Mouse (Mus musculus) ES-Bruce4 (cell line): ENCODE measurements at regions not wholly inside any gene's neighbourhood (a gene's known extent, or its start where the extent isn't known, plus 50 kb on each side); places are given as distances from the start of the nearest gene placed in this dataset.

Source experiments
- H3K27ac ChIP-seq: 2 replicates; pipeline ENCODE4 v1.5.1; 2012; ENCODE audit warnings: low read length, inconsistent platforms; ENCODE audit not compliant: insufficient read depth
- H3K27me3 ChIP-seq: 2 replicates; pipeline ENCODE4 v1.6.1; 2012; ENCODE audit warnings: mild to moderate bottlenecking, low read length, inconsistent platforms; ENCODE audit not compliant: control insufficient read depth, poor library complexity, insufficient read depth, severe bottlenecking
- H3K36me3 ChIP-seq: 2 replicates; pipeline ENCODE4 v1.6.1; 2012; ENCODE audit warnings: inconsistent platforms, mild to moderate bottlenecking, low read length, moderate library complexity; ENCODE audit not compliant: control insufficient read depth, poor library complexity, insufficient read depth, severe bottlenecking
- H3K4me1 ChIP-seq: one replicate; pipeline ENCODE4 v1.8.1; 2011; ENCODE audit warnings: low read length; ENCODE audit not compliant: control insufficient read depth, insufficient read depth
- H3K4me3 ChIP-seq: 2 replicates; pipeline ENCODE4 v1.5.1; 2011; ENCODE audit warnings: low read depth, mild to moderate bottlenecking, low read length
- H3K9ac ChIP-seq: 2 replicates; pipeline ENCODE4 v1.6.1; 2012; ENCODE audit warnings: low read depth, mild to moderate bottlenecking, inconsistent platforms; ENCODE audit not compliant: poor library complexity, severe bottlenecking
- H3K9me3 ChIP-seq: replicated peaks from 2 replicates; pipeline ENCODE4 v1.6.1; 2012; ENCODE audit warnings: mild to moderate bottlenecking, low read length, inconsistent platforms; ENCODE audit not compliant: control insufficient read depth, poor library complexity, insufficient read depth, severe bottlenecking
- CTCF ChIP-seq: IDR thresholded peaks from one replicate; pipeline ENCODE4 v1.8.1; 2011; ENCODE audit warnings: low read depth, low read length
- EP300 ChIP-seq: IDR thresholded peaks from 2 replicates; pipeline ENCODE4 v1.6.1; 2011; ENCODE audit warnings: low read depth, low read length; ENCODE audit not compliant: insufficient read depth
- POLR2A ChIP-seq: IDR thresholded peaks from one replicate; pipeline ENCODE4 v1.8.1; 2011; ENCODE audit warnings: low read length; ENCODE audit not compliant: insufficient read depth

DNA sequence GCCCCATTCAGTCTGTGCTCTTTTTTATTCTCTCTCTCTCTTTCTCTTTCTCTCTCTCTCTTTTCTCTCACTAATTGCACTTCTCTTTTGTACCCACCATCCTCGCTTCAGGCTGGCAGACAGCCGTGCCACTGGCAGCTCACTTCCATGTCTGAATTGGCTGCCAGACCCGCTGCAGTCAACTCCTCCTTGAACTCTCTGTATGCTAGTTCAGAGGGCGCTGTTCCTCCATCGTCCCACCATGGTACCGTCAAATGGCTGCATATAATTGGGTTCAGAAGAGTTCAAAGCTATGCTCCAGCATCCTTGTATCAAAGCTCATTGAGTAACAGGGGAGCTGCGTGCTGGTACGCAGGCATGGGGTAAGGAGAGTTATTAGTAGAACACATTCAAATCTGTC is 520.7 kb upstream of the Nox3 start:
- H3K4me1 ChIP-seq, result no peaks in the 10 kb centered on the region
- no peak overlapping the region for H3K4me3 ChIP-seq
- no peak overlapping the region for H3K9ac ChIP-seq
- no peak for TF ChIP-seq POLR2A
- TF ChIP-seq CTCF, result no peak
- no peak for TF ChIP-seq EP300
- no peaks in the 10 kb centered on the region for H3K36me3 ChIP-seq
- H3K27ac ChIP-seq, result no peak overlapping the region
- no peaks in the 10 kb centered on the region for H3K27me3 ChIP-seq
- no peaks in the 10 kb centered on the region for H3K9me3 ChIP-seq

DNA sequence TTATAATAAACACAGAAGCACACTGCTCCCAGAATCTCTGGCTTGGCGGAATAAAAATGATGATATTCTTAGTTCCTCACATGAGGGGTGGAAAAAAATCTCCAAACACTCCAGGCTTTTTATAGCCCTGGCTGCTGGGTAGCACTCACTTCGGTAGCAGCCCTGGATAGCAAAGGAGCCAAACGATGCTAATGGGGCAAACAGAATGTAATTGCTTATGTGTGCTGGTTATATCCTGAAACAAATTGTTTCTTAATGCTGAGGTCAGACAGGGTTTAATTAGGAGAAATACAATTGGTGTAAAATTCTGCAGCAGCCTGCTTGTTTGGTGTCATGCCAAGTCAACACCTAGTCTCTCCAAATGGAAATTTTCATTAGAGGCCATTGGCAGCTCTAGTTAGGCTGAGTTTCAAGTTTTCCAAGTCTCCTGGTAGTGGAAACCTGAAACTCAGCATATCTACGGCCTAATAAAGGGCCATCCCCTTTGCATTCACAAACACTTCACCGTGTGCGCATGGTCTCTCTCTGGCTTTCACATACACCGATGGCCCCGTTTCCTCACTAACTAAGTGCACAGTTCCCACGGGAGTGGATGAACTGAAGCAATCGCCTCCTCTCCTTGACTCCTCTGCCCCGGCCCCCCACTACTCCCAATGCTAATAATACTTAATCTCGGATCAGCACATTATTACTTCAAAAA is 524.8 kb upstream of the Nox3 start:
- no peak overlapping the region for H3K4me3 ChIP-seq
- H3K27ac ChIP-seq, result no peak overlapping the region
- TF ChIP-seq CTCF, result no peak
- TF ChIP-seq POLR2A, result no peak
- TF ChIP-seq EP300, result no peak
- no peaks in the 10 kb centered on the region for H3K36me3 ChIP-seq
- H3K27me3 ChIP-seq, result no peaks in the 10 kb centered on the region
- H3K4me1 ChIP-seq, result no peaks in the 10 kb centered on the region
- no peaks in the 10 kb centered on the region for H3K9me3 ChIP-seq
- no peak overlapping the region for H3K9ac ChIP-seq

DNA sequence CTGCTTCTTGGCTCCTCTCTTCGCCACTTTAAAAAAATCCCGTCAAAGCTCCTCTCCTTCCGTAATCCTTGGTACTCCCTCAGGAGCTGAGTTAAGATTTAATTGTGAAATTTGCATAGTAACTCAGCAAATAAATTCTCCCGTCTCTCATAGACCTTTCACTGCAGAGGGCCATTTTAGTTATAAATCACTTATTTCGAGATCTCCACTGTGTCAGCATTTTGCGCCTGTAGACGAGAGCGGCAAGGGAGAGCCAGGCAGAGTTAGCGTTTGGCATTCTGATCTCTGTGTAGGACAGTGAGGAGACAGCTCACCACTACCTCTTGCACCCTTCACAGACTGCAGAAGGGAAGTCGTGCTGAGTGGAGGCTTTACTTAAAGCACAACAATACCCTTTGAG is 531.8 kb upstream of the Nox3 start:
- H3K36me3 ChIP-seq, result no peaks in the 10 kb centered on the region
- H3K4me3 ChIP-seq, result no peak overlapping the region
- no peaks in the 10 kb centered on the region for H3K4me1 ChIP-seq
- no peak overlapping the region for H3K9ac ChIP-seq
- TF ChIP-seq POLR2A (no peak), EP300 (no peak)
- no peaks in the 10 kb centered on the region for H3K9me3 ChIP-seq
- H3K27me3 ChIP-seq, result no peaks in the 10 kb centered on the region
- H3K27ac ChIP-seq, result no peak overlapping the region

DNA sequence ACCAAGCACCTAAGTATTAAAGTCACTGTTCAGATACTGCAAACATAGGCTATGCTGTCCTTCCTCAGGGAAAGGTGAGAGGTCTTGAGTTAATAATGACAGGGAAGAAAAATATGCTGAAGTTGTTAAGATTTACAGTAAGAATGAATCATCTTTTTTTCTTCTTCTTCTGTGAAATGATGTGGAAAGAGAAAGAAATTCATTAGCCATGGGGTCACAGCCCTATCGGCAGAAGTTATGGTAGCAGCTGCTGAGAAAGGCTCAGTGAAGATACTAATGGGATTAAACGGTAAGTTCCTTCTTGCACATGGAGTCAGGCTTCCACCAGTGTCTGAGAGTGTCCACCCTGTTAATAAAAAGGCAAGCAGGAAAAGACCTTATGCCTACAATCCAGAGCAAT is 533.9 kb upstream of the Nox3 start:
- H3K4me1 ChIP-seq, result no peaks in the 10 kb centered on the region
- no peaks in the 10 kb centered on the region for H3K9me3 ChIP-seq
- no peak overlapping the region for H3K9ac ChIP-seq
- H3K4me3 ChIP-seq, result no peak overlapping the region
- no peak for TF ChIP-seq EP300
- no peak for TF ChIP-seq POLR2A
- TF ChIP-seq CTCF, result no peak
- no peaks in the 10 kb centered on the region for H3K36me3 ChIP-seq
- H3K27me3 ChIP-seq, result no peaks in the 10 kb centered on the region
- no peak overlapping the region for H3K27ac ChIP-seq

DNA sequence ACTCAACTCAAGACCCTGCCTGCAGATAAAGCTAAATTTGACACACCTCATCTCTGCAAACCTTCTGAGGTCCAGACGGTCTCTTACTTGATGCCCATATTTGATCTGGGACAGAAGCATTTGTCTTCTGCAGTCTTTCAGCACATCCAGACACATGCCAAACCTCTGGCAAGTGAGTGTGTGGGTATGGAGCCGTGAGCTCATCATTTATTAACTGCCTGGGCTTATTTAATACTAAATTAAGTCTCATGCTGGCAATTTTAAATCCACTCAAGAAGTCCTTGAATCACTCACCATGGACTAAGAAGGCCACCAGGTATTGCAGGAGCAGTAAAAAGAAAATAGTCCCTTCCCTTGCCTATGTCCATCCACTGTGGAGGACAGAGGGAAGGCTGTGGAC is 554.4 kb upstream of the Nox3 start:
- H3K9me3 ChIP-seq, result no peaks in the 10 kb centered on the region
- H3K27ac ChIP-seq, result no peak overlapping the region
- H3K27me3 ChIP-seq, result no peaks in the 10 kb centered on the region
- H3K36me3 ChIP-seq, result no peaks in the 10 kb centered on the region
- no peaks in the 10 kb centered on the region for H3K4me1 ChIP-seq
- no peak overlapping the region for H3K9ac ChIP-seq
- no peak overlapping the region for H3K4me3 ChIP-seq
- TF ChIP-seq CTCF, result no peak
- TF ChIP-seq POLR2A, result no peak
- no peak for TF ChIP-seq EP300

DNA sequence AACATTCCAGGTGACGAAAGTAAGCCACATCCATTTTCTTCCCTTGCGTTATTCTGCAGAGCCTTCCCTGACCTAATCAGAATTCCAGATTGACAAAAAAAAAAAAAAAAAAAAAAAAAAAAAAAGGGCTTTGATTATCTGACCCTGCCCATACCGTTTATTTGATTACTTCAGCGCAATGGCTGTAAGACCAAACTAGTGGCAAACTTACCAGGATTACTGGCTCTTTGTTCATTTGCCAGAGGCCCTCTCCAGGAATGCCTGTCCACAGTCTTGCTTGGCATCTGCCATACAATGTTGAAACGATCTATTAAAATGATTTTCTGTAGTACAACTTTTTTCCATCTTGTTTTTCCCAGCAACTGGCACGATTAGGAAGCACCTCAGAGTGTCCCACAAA is 569.4 kb upstream of the Nox3 start:
- no peaks in the 10 kb centered on the region for H3K36me3 ChIP-seq
- TF ChIP-seq CTCF, result no peak
- no peak for TF ChIP-seq EP300
- TF ChIP-seq POLR2A, result no peak
- no peaks in the 10 kb centered on the region for H3K9me3 ChIP-seq
- H3K27ac ChIP-seq, result no peak overlapping the region
- no peak overlapping the region for H3K4me3 ChIP-seq
- no peaks in the 10 kb centered on the region; the same call in 1 of the 2 replicates for H3K27me3 ChIP-seq
- no peaks in the 10 kb centered on the region for H3K4me1 ChIP-seq
- no peak overlapping the region for H3K9ac ChIP-seq
